Mouse (Mus musculus) cerebellum, postnatal 4 days (tissue): ENCODE data around the gene Polrmt.
"Not testable (repeated sequence)": the region's sequence is repeated elsewhere in the genome, so short reads cannot be mapped to it uniquely, and the experiment has no call there.

ENCODE experiments used
- DNase-seq, 2 experiments: peaks; one replicate each; pipeline ENCODE4 v3.0.0; 2022; ENCODE audit warnings: low spot score in 2 of 2, mixed read lengths in 1 of 2

The Polrmt gene

DNA sequence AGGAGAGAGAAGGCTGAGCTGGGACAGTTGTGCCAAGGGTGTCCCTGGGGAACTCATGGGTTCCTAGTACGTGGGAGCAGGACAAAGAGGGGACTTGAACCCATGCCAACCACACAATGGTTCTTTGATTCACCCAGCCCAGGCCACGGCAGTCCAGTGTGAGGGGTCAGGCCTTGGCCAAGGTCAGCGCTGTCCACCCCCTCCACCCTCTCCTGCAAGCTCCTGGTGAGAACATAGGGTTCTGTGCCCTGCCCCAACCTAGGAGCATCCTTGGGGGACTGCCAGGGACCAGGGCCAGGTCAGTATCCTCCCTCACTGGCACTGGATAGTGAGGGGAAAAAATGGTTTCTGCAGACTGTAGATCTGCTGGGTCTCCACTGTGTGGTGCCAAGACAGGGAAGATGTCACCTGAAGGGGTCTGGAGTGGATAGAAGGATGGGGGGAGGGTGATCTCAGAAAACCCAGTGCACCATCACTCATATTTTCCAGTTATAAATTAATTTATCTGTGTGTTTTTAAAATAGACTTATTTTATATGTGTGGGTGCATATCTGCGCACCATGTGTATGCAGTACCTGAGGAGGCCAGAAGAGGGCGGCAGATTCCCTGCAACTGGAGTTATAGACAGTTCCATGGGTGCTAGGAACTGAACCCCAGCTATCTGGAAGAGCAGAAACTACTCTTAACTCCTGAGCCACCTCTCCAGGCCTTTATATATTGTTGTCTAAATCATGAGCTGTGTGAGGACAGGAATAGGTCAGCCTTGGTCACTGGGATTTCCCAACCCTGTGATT lies 28.3 kb upstream of the Polrmt start:
- no peak for DNase-seq

DNA sequence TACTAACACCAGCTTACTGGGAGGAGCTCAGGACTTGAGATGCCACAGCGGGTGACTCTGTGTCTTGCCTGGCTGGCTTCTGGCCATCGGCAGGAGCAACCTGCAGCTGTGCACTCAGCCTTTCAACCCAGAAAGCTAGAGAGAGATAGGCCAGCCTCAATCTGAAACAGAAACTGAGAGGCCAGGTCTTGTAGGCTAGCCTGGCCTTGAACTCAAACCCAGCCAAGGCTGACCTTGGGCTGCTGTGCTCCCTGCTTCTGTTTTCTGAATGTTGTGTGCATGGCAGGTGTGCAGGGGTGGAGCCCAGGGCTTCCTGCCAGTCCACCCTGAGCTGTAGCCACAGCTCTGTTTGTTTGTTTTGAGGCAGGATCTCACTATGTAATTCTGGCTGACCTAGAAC lies 26.8 kb upstream of the Polrmt start:
- DNase-seq, result no peak

DNA sequence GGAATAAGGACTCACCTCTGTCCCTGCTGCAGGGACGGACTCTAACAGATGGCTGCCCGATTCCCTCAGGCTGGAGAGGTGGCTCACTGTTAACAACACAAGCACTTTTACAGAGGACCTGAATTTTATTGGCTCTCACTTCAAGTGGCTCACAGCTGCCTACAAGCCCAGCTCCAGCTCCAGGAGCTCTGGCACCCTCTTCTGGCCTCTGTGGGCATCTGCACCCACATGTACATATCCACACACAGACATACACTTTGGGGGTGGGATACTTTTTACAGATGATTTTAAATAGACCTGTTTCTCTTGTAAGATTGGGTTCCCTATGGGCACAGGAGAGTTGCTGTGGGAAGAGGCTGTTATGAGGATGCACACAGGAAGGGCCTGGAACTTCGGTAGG lies 25.9 kb upstream of the Polrmt start:
- DNase-seq, result no peak

DNA sequence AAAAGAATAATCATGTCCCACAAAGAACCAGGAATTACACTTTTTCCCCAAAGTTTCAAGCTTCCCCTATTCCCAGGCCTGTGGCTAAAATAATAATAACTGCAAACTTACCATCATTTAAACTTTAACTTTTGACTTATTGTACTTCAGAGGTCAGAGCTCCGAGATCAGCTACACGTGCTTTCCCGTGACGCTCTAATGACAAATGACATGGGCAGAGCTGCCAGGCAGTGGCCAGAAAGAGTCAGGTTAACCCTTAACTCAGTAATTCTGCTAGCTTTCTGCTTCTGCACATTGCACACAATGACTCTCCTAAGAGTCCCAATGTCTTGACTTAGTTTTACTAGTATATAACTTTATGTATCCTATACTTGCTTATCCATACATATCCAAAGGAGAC lies 22.9 kb upstream of the Polrmt start:
- DNase-seq, result no peak

DNA sequence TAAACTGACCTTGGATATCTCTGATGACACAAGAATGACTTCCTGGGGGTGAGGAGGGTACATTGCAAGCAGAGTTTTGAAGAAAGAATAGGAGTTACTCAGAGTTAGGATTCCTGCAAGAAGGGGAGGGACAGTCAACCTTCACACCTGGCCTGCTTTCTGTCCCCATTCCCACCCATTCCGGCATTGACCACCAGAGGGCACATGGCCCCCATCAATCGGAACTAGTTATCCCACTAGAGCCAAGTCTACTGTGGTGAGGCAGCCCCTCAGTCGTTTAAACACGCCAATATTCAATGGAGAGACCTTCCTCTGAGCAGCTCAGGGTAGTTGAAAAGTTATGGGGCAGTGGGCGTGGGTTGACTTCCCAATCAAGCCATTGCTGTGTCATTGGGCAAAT lies 22.0 kb upstream of the Polrmt start:
- peak; percentile 81 to 83 for DNase-seq

DNA sequence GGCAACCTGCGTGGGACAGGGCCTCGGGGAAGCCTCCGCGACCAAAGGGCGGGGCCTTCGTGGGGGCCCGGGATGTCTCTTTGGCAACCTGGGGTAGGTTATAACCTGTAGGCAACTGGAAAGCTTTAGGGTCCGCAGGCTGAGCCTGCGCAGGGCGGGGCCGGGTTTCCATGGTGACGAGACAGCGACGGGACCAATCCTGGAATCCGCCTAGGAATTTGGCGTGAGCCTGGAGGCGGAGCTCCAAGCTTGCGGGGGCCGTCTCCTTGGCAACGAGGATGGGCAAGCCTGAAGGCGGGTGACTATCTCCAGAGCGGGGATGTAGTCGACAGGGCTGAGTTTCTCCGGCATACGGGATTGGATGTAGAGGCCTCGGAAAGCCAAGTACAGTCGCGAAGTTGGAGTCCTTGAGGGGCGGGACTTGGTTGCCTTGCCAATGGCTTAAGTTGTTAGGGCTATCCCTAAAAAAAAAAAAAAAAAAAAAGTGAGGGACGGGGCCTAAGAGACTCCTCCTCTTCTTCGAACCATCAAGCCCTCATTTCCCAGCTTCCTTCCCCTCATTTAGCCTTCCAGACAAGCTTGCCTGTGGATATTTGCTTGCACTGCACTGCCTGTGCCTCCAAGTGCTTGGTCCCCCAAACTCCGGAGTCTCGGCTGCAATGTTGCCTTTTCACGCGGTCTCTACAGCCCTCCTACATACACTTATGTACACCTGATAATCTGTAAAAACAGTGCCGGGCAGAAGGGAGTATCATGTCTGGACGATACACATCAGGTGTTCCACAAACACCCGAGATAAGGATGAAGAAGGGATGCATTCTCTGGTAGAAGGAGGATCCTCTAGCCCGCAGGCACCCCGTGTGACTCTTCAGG lies 21.2 kb upstream of the Polrmt start:
- DNase-seq, result peak; percentile 82 to 93

DNA sequence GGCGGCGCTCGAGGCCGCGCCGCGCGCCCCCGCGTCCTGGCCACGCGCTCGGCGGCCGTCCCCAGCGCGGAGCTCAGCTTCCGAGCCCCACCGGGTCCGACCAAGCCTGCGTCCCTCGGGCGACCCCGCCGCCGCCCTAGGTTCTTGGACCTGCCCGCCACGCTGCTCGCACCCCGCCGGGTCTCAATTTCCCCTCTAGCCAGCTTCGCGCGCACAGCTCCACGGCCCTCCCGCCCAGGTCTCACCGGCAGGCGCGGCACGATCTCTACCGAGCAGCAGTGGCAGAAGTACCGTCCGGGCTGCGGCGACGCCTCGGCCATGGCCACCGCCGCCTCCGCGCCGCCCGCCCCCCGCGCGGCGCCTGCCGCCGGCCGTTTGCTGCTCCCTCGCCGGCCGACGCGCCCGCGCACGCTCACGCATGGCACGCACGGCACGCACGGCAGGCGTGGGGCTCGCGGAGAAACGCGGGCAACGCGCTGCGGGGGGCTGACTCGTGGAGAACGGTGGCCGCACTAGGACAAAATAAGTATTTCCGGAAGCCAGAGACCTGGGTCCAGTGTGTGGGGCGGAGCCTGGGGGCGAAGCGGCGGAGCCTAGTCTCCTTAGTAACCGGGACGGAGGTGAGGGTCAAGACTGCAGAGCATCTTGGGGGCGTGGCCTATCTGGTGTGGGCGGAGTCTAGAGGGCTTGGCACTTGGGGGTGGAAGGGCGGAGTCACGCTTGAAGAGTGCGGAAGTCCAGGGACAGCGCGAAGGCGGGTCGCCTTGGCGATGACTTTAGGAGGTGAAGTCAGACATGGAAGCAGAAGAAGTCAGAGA lies 20.3 kb upstream of the Polrmt start, which contains the start of gene Rnf126:
Gene Rnf126, minus strand, starts transcription at position 445 of the 818 bp plus-strand sequence.
- DNase-seq, result peak; percentile 99 to 100

DNA sequence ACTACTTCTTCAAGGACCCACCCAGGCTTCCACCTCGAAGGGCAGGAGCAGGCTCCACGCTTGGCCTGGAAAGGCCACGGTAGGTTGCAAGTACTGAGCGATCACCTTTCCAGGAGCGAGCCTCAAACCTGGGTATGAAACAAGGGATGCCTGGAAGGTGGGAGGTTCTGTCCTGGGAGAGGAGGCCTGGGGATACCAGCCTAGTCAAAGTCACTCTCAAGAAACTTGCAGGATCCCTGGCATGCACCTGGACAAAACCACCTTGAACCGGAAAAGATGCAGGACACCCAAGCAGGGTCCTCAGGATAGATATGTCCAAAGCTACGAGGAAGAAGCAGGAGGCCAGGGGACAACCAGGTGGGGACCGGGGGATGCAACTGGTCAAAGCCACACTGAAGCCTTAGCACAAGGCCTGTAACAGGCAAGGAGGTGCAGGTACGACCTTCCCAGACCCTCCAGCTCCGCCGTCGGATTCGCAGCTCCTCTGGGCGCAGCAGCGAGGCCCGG lies 19.7 kb upstream of the Polrmt start:
- no peak for DNase-seq

DNA sequence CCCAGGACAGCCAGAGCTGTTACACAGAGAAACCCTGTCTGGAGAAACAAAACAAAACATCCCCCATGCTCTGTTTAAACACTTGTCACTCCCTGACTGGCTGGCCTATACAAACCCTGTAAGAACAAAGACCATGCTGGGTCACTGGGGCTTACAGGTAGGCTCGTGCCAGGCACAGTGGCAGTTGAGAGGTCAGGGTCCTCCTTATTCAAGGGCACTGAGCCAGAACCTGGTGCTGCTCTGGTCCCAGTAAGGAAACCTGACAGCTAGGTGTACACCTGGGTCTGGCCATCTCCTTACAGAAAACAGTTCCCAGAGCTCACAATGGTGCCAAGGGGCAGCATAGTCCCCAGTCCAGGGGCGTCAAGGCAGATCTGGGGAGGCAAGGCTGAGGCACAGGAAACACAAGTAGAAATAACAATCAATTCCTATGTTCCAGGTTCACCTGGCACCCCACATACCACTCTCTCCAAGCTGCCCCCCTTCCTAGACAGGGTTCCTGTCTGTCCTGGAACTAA lies 18.9 kb upstream of the Polrmt start:
- no peak for DNase-seq

DNA sequence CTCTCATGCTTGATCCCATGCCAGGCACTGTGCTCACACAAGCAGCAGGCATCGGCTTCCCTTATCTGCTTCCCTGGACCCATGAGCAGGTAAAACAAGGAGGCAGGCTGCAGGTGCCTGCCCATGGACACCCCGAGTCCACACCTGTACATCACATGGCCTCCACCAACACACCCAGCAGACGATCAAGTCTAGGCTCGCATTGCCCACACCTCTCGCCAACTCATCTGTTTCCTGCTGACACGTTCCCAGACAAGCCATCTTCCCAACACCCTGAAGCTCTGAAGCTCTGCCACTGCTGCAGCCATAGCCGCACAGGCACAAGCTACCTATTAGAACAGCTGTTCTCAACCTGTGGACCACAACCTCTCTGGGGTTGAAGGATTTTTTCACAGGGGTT lies 17.9 kb upstream of the Polrmt start:
- DNase-seq, result no peak

DNA sequence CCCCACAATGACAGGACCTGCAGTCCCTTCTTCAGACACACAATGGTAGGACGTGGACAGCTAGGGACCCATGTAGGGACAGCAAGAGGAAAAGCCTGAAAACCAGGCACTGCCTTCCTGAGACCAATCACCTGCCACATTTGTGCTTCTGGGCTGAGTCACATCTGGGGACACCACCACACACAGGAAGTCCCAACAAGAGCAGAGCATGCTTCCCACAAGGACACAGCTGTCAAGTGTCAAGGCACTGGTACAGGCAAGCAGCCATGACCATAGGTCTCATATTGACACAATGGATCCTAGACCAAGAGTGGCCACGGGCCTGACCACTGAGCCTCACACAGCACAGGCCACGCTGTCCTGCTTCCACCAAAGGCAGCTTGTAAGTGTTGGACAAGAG lies 16.5 kb upstream of the Polrmt start:
- DNase-seq, result no peak

DNA sequence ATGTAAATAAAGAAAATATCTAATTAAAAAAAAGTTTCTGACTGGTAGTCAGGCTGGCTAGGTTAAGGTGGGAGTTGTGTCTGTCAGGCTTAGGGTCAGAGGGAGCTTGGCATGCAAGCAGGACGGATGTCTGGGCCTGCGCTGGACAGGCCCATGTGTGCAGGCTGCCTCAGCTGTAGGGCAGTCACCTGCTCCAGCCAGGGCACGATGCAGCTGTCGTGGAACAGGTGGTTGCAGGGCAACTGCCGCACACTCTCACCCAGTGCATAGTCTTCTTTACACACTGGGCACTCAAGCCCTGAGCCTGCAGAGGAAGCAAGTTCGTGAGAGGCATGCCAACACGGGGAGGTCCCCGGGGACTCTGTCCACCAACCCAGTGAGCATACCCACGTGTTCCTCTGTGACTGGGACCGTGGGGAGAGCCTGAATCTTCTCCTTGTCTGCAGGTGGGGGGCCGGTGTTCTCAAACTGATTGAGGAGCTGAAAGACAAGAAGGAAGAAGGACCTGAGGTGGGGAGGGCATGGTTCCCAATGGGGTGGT lies 14.3 kb upstream of the Polrmt start:
- no peak for DNase-seq

DNA sequence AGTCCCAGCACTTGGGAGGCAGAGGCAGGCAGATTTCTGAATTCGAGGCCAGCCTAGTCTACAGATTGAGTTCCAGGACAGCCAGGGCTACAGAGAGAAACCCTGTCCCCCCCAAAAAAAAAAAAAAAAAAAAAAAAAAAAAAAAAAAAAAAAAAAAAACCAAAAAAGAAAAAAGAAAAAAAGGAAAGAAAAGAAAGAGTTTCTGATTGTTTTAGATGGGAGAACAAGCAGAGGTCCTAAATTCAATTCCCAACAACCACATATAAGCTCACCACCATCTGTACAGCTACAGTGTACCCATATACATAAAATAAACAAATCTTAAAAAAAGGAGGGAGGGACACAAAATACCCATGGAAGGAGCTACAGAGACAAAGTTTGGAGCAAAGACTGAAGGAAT lies 13.3 kb upstream of the Polrmt start:
- not testable (repeated sequence) for DNase-seq

DNA sequence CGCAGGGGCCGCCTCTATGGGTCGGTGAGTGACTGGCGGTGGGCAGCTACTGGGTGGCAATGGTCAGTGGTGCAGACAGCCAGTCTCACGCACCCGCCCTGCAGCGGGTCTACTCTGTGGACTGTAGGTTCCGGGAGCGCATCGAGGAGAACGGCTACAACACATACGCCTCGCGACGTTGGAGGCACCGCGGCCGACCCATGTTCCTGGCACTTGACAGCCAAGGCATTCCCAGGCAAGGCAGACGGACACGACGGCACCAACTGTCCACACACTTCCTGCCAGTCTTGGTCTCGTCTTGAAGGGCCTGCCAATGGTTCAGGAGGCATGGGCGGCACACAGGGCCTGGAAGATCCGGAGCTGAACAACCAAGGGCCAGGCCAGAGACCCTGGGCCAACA lies 10.3 kb upstream of the Polrmt start:
- DNase-seq, result no peak

DNA sequence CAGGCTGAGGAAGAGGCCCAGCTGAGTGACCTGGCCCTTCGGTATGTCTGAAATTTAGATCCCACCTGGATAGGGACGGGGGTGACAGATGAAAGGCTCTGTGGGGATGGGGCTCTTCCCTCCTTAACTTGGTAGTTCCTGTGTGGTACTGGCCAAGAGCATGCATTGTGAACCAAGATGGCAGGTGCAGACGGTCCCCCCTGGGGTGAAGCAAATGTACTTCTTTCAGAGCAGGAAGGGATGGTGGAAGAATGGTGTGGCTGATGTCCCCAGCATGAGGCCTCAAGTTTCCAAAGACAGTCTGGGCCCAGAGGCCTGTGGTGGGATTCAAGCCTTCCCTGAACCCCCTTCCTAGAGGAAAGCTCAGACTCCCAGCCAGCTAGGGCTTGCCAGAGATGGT lies 9.5 kb upstream of the Polrmt start:
- DNase-seq, result no peak

DNA sequence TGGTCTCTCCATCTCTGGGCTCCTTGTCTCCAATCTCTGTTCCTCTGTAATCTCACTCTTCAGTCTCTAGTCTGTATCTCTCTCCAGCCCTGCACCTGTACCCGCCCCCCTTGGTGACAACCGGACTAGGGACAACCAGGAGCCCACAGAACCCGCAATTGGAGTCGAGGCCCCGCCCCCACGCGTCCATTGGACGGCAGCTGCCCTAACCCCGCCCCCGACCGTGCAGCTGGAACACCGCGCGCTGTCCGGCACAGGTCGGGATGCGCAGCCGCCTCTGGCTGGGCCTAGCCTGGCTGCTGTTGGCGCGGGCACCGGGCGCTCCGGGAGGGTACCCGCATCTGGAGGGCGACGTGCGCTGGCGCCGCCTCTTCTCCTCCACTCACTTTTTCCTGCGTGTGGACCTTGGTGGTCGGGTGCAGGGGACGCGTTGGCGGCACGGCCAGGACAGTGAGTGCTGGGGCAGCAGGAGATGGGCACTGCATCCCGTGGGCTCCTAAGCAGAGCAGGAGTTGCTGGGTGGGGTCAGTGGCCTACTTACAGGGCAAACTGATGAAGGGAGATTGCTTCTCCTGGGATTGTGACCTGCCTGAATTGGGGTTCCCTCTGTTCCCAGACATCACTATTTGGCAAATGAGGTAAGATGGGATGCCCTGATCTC lies 8.6 kb upstream of the Polrmt start, which contains the start of gene Fgf22:
Gene Fgf22, plus strand, starts transcription at position 221 of the 661 bp plus-strand sequence.
- peak; percentile 56 to 78 for DNase-seq

DNA sequence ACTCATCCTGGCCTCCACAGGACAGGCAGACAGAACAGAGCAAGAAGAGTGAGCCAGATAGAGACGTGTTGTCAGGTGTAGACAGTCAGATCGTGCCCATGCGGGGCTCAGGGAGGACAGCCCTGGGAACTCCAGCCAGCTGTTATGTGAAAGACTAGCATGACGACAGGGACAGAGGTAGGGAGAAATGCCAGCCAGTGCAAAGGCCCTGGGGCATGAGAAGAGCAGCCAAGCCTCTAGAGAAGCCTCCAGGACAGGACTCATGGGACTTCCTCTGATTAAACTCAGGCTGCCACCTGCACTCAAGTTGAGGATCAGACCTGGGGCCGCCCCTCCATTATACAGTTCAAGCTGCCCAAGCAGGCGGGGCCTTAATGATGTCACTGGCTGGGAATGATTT lies 2.1 kb upstream of the Polrmt start:
- no peak for DNase-seq

DNA sequence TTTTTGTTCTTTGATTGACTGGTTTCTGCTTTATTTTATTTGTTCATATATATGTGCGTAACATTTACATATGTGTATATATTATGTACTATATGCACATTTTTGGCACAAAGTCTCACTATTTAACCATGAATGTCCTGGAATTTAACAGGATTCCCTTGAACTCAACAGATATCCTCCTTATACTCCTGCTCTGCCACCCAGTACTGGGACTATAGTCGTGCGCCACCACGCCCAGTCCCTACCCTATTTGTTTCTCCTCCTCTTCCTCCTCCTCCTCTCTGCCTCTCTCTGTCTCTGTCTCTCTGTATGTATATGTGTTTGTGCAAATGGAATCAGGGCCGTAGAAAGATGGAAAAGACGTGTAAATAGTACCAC lies 382 bp upstream of the Polrmt start:
- DNase-seq, result no peak

DNA sequence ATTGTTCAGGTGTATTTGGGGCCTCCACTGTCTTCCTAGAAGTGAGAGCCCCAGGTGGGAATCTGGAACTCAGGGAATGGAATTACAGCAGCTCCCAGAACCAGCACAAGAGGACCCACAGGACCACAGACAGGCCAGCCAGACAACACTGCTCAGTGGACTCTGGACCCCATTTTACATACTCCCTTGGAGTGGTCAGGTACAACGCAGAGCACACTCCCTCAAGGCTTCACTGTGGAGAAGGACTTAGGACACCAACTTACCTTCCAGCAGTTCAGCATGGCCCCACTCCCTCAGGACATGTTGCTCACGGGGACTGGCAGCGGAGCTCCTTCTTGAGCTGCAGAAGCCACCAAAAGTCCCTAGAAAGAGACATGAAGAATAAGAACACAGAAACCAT lies 970 bp downstream of the Polrmt start:
- no peak for DNase-seq

DNA sequence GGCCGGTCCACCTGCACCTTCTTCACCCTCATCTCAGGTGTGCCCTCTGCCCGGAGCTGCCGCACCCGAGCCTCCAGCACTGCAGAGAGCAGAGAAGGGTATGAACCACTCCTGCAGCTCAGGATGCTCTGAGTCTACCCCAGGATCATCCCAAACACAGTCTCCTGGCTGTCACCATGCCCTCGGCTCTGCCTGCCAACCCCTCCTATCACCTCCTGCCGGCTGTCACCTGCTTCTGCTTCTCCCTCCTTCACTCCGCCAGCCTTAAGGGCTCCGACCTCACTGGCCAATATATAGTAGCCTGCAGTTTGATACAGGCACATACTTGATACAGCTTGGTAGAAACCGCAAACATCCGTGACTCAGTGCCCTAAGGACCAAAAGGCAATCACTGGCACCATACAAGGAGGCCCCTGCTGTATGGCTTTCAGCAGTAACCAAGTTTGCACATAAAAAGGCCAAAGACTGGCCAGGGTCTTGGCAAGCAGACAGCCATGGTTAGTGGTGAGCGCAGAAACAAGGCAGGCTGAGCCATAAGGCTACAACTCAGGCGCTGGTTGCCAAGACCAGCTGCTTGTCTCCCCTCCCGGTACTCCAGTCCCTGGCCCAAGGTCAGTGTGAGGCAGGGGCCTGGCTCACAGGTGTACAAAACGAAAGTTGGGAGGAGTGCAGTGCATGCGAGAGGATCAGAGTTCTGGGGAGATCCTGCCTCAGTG lies 2.6 kb downstream of the Polrmt start:
- no peak for DNase-seq
